Mouse (Mus musculus) CH12.LX (cell line): ENCODE data around the gene Kcnd3. TPM values are rescaled to one million over a fixed set of nuclear protein-coding genes. Genes with fewer than 3 reads are reported as not detected.

ENCODE experiments used
- DNase-seq: peaks from one replicate; pipeline ENCODE4 v3.0.0-alpha.2; 2013; ENCODE audit errors: extremely low read depth
- H3K27ac ChIP-seq: 2 replicates; pipeline ENCODE4 v1.5.1; 2012; ENCODE audit warnings: low read depth, mild to moderate bottlenecking, control low read depth, moderate library complexity; ENCODE audit not compliant: insufficient read depth
- H3K27me3 ChIP-seq: replicated peaks from 2 replicates; pipeline ENCODE3; 2012; ENCODE audit warnings: inconsistent platforms
- H3K36me3 ChIP-seq, 2 experiments: replicated peaks in 1 of 2; 2 replicates each; pipeline versions ENCODE3 to v1.6.1; 2012; ENCODE audit warnings: inconsistent platforms in 1 of 2, low read length in 1 of 2, mild to moderate bottlenecking in 1 of 2, mixed read lengths in 1 of 2, moderate library complexity in 1 of 2; ENCODE audit not compliant: control insufficient read depth in 1 of 2, insufficient read depth in 1 of 2
- H3K4me1 ChIP-seq, 2 experiments: 2 replicates each; pipeline ENCODE4 v1.6.1; 2012; ENCODE audit warnings: inconsistent platforms in 1 of 2, moderate library complexity in 1 of 2; ENCODE audit not compliant: insufficient read depth in 2 of 2, control insufficient read depth in 1 of 2
- H3K4me2 ChIP-seq: 2 replicates; pipeline ENCODE4 v1.6.1; 2012; ENCODE audit warnings: low read depth, mild to moderate bottlenecking, control low read depth; ENCODE audit not compliant: poor library complexity, insufficient read depth, severe bottlenecking
- H3K4me3 ChIP-seq, 3 experiments: fragments of 150-350 bp in 1 of 3; sonication (generic) in 1 of 3; replicated peaks in 1 of 3; 2 replicates each; pipeline versions ENCODE3 to v1.5.1; 2011 to 2012; ENCODE audit warnings: low read depth in 2 of 3, low read length in 2 of 3, mild to moderate bottlenecking in 2 of 3, moderate library complexity in 2 of 3, control low read depth in 1 of 3, improper control_type of control experiment in 1 of 3, inconsistent platforms in 1 of 3, mixed read lengths in 1 of 3; ENCODE audit not compliant: poor library complexity in 1 of 3
- H3K79me2 ChIP-seq: replicated peaks from 2 replicates; pipeline ENCODE4 v1.6.1; 2012; ENCODE audit warnings: mild to moderate bottlenecking, moderate library complexity; ENCODE audit not compliant: control insufficient read depth, poor library complexity, insufficient read depth, severe bottlenecking; ENCODE audit errors: extremely low read depth
- H3K9ac ChIP-seq: 2 replicates; pipeline ENCODE4 v1.6.1; 2012; ENCODE audit warnings: low read depth, mild to moderate bottlenecking, control low read depth, moderate library complexity; ENCODE audit not compliant: insufficient read depth
- H3K9me3 ChIP-seq: replicated peaks from 2 replicates; pipeline ENCODE3; 2012; ENCODE audit warnings: low read length, inconsistent platforms, mixed read lengths
- BHLHE40 ChIP-seq: IDR thresholded peaks from 2 replicates; pipeline ENCODE4 v1.6.1; 2011; ENCODE audit warnings: mild to moderate bottlenecking, low read depth, low read length, improper control_type of control experiment
- CHD2 ChIP-seq: IDR thresholded peaks from 2 replicates; pipeline ENCODE4 v1.6.1; 2011; ENCODE audit warnings: low read length, improper control_type of control experiment
- EP300 ChIP-seq: IDR thresholded peaks from 2 replicates; pipeline ENCODE4 v1.6.1; 2011; ENCODE audit warnings: low read length, improper control_type of control experiment
- ETS1 ChIP-seq: conservative IDR thresholded peaks from 2 replicates; pipeline ENCODE4 v1.6.1; 2012; ENCODE audit warnings: low read depth, mild to moderate bottlenecking, inconsistent platforms, low read length, improper control_type of control experiment, moderate library complexity
- IRF4 ChIP-seq: IDR thresholded peaks from 2 replicates; pipeline ENCODE4 v1.6.1; 2014; ENCODE audit warnings: low read depth, mild to moderate bottlenecking, inconsistent platforms, low read length, improper control_type of control experiment
- JUND ChIP-seq: conservative IDR thresholded peaks from 2 replicates; pipeline ENCODE4 v1.6.1; 2011; ENCODE audit warnings: low read depth, low read length, improper control_type of control experiment
- KAT2A ChIP-seq: IDR thresholded peaks from 2 replicates; pipeline ENCODE4 v1.6.1; 2012; ENCODE audit warnings: low read length, improper control_type of control experiment, inconsistent platforms; ENCODE audit not compliant: insufficient replicate concordance
- MAFK ChIP-seq: IDR thresholded peaks from 2 replicates; pipeline ENCODE4 v1.6.1; 2011; ENCODE audit warnings: low read length, improper control_type of control experiment; ENCODE audit not compliant: insufficient replicate concordance
- MAX ChIP-seq: IDR thresholded peaks from 2 replicates; pipeline ENCODE4 v1.6.1; 2011; ENCODE audit warnings: low read length, improper control_type of control experiment
- MXI1 ChIP-seq: IDR thresholded peaks from 2 replicates; pipeline ENCODE4 v1.6.1; 2011; ENCODE audit warnings: mild to moderate bottlenecking, low read depth, low read length, improper control_type of control experiment
- MYC ChIP-seq: IDR thresholded peaks from 2 replicates; pipeline ENCODE4 v1.6.1; 2011; ENCODE audit warnings: low read depth, mild to moderate bottlenecking, improper control_type of control experiment, low read length
- NRF1 ChIP-seq: IDR thresholded peaks from 2 replicates; pipeline ENCODE4 v1.6.1; 2014; ENCODE audit warnings: low read depth, mild to moderate bottlenecking, inconsistent platforms, low read length, improper control_type of control experiment, moderate library complexity
- POLR2A ChIP-seq: IDR thresholded peaks from 2 replicates; pipeline ENCODE4 v1.6.1; 2011; ENCODE audit warnings: low read depth, mild to moderate bottlenecking, improper control_type of control experiment, low read length
- POLR2AphosphoS2 ChIP-seq: IDR thresholded peaks from 2 replicates; pipeline ENCODE4 v1.6.1; 2011; ENCODE audit warnings: low read depth, low read length, improper control_type of control experiment
- RAD21 ChIP-seq: IDR thresholded peaks from 2 replicates; pipeline ENCODE4 v1.6.1; 2011; ENCODE audit warnings: low read depth, mild to moderate bottlenecking, low read length, improper control_type of control experiment, moderate library complexity
- RCOR1 ChIP-seq: conservative IDR thresholded peaks from 2 replicates; pipeline ENCODE4 v1.6.1; 2012; ENCODE audit warnings: low read depth, mild to moderate bottlenecking, inconsistent platforms, low read length, improper control_type of control experiment
- SIN3A ChIP-seq: IDR thresholded peaks from 2 replicates; pipeline ENCODE4 v1.6.1; 2012; ENCODE audit warnings: low read length, improper control_type of control experiment, inconsistent platforms
- SMC3 ChIP-seq: IDR thresholded peaks from 2 replicates; pipeline ENCODE4 v1.6.1; 2011; ENCODE audit warnings: low read depth, low read length, improper control_type of control experiment
- UBTF ChIP-seq: IDR thresholded peaks from 2 replicates; pipeline ENCODE4 v1.6.1; 2012; ENCODE audit warnings: low read depth, mild to moderate bottlenecking, inconsistent platforms, low read length, improper control_type of control experiment, moderate library complexity
- USF1 ChIP-seq: IDR thresholded peaks from 2 replicates; pipeline ENCODE4 v1.6.1; 2014; ENCODE audit warnings: low read depth, mild to moderate bottlenecking, inconsistent platforms, low read length, improper control_type of control experiment
- USF2 ChIP-seq: conservative IDR thresholded peaks from 2 replicates; pipeline ENCODE4 v1.6.1; 2011; ENCODE audit warnings: low read depth, low read length, improper control_type of control experiment
- ZC3H11A ChIP-seq: IDR thresholded peaks from 2 replicates; pipeline ENCODE4 v1.6.1; 2012; ENCODE audit warnings: low read depth, mild to moderate bottlenecking, inconsistent platforms, low read length, improper control_type of control experiment
- ZKSCAN1 ChIP-seq: IDR thresholded peaks from 2 replicates; pipeline ENCODE4 v1.6.1; 2012; ENCODE audit warnings: low read depth, inconsistent platforms, low read length, improper control_type of control experiment, borderline replicate concordance
- ZMIZ1 ChIP-seq: IDR thresholded peaks from 2 replicates; pipeline ENCODE4 v1.6.1; 2012; ENCODE audit warnings: low read depth, mild to moderate bottlenecking, inconsistent platforms, low read length, improper control_type of control experiment
- ZNF384 ChIP-seq: IDR thresholded peaks from 2 replicates; pipeline ENCODE4 v1.6.1; 2012; ENCODE audit warnings: low read depth, low read length, improper control_type of control experiment, inconsistent platforms
- dilution Hi-C: fragments of 300-500 bp; cut with MboI; formaldehyde crosslinking; loops from 2 replicates; pipeline ENCODE4 v1.14.3; 2020; ENCODE audit warnings: low sequenced_read_pairs; ENCODE audit not compliant: extremely low pct_unique_long_range_greater_than_20kb, extremely low pct_ligation_motif_present
- in situ Hi-C: fragments of 300-500 bp; cut with MboI; formaldehyde crosslinking; loops from 3 replicates; pipeline ENCODE4 v1.14.3; 2019; ENCODE audit warnings: low sequenced_read_pairs, low pct_ligation_motif_present, low pct_unique_long_range_greater_than_20kb, mixed read lengths
- polyA plus RNA-seq: library from polyadenylated mRNA; unstranded; fragments of >175 nt; gene quantifications from 2 replicates; pipeline ENCODE4 v1.2.1, GENCODE M21; 2012; ENCODE audit warnings: low read depth; ENCODE audit not compliant: insufficient read length
- total RNA-seq, 2 experiments: library from RNA; depleted of rRNA; stranded (reverse); fragments of 300-350 nt in 1 of 2; fragments of >200 nt in 1 of 2; gene quantifications; 2 replicates each; pipeline ENCODE4 v1.2.3; 2012 to 2014

The Kcnd3 gene
- total and polyA plus RNA-seq, 3 experiments = not detected

- no peak for DNase-seq
- TF ChIP-seq SMC3 (no peak), CHD2 (no peak), ZNF384 (no peak), UBTF (no peak), POLR2A (no peak), POLR2AphosphoS2 (no peak), RAD21 (no peak), USF1 (no peak), EP300 (no peak), MAX (no peak), ZKSCAN1 (no peak)
- H3K4me3 ChIP-seq = no peak overlapping the region
- dilution Hi-C loops (no loop called here), in situ Hi-C loops (no loop called here)
- H3K4me1 ChIP-seq = no peaks in the 10 kb centered on the region
- no peaks in the 10 kb centered on the region for H3K9me3 ChIP-seq
- H3K27me3 ChIP-seq = peaks cover 78% of the 10 kb centered on the region
- no peaks in the 10 kb centered on the region for H3K79me2 ChIP-seq
- H3K36me3 ChIP-seq = no peaks in the 10 kb centered on the region
- H3K9ac ChIP-seq = no peak overlapping the region
- no peak overlapping the region for H3K27ac ChIP-seq
- H3K4me2 ChIP-seq = no peak overlapping the region
Observed at GRCm38 (mm10) chr3:105538819-105539607, 86.9 kb downstream of the Kcnd3 start.

DNA sequence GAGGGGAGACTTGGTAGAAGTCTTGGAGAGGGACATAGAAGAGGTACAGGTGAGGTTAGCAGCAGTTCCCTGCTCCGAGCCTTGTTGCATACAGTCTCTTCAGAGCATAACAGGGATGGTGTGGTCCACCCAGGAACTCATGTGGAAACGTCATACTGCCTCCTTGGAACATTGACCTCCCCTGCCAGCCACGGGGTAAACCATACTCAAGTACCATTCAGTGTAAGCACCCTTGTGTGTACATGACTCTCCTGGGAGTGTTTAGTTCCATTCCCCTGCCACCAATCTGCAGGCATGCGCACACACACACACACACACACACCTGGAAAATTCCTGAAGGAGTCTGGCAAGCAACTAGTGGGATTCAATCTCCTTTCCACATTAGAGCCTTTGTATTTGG, 90.6 kb downstream of the Kcnd3 start:
- Histone ChIP-seq H3K27me3 (peaks cover 89% of the 10 kb centered on the region), H3K9me3 (no peaks in the 10 kb centered on the region)

More for the DNA sequence above, 90.6 kb downstream of the Kcnd3 start:
- H3K27ac ChIP-seq = no peak overlapping the region
- no peak overlapping the region for H3K9ac ChIP-seq
- no peak for DNase-seq
- no peaks in the 10 kb centered on the region for H3K79me2 ChIP-seq
- H3K4me2 ChIP-seq = no peak overlapping the region
- H3K4me1 ChIP-seq = no peaks in the 10 kb centered on the region
- TF ChIP-seq IRF4 = no peak
- TF ChIP-seq ZMIZ1 = no peak
- no peak for TF ChIP-seq MXI1
- TF ChIP-seq NRF1 = no peak
- TF ChIP-seq MAFK = no peak
- no peak for TF ChIP-seq MYC
- TF ChIP-seq POLR2A = no peak
- TF ChIP-seq ETS1 = no peak
- TF ChIP-seq USF2 = no peak
- no peak for TF ChIP-seq KAT2A
- no peak for TF ChIP-seq RCOR1
- no peak for TF ChIP-seq JUND
- TF ChIP-seq RAD21 = no peak
- no peak for TF ChIP-seq ZKSCAN1
- no peak for TF ChIP-seq CHD2
- no peak for TF ChIP-seq EP300
- TF ChIP-seq ZC3H11A = no peak
- TF ChIP-seq BHLHE40 = no peak
- TF ChIP-seq SIN3A = no peak
- in situ Hi-C loops (no loop called here), dilution Hi-C loops (no loop called here)
- H3K4me3 ChIP-seq = no peak overlapping the region
- no peaks in the 10 kb centered on the region for H3K36me3 ChIP-seq
